Mouse (Mus musculus): ENCODE data around the gene Mkln1. TPM values are rescaled to one million over a fixed set of nuclear protein-coding genes. Genes with fewer than 3 reads are reported as not detected.

Gene Mkln1
- total RNA-seq, 2 experiments from 2014 or later, result 153 to 165 TPM

GRCm38 (mm10) chr6:31562371-31563080 is 164.0 kb downstream of the Mkln1 start:
- intact Hi-C loops (cut with DNase I), result no loop called here
- no peak for DNase-seq (ENCODE audit: extremely low spot score in 1 of 2, low spot score in 2 of 2)
- Histone ChIP-seq H3K4me3 (peak overlapping the region; percentile 78), H3K27ac (no peak overlapping the region; the same call in 1 of the 2 replicates)
- TF ChIP-seq CTCF (IDR thresholded peaks at IDR 0.05), result no peak

- DNase-seq (ENCODE audit: extremely low spot score in 1 of 2, low spot score in 2 of 2), result peak; percentile 64 to 65
- peak within 1 kb of the TSS; percentile 69 for H3K27ac ChIP-seq
- intact Hi-C loops (cut with DNase I), result no loop called here
- TF ChIP-seq CTCF (IDR thresholded peaks at IDR 0.05), result no peak
- peak within 1 kb of the TSS; percentile 78 for H3K4me3 ChIP-seq
Measured at GRCm38 (mm10) chr6:31563235-31564181, 165.0 kb downstream of the Mkln1 start, which contains the start of gene Podxl. Gene Podxl, minus strand, starts transcription at chr6:31563981.

- no peak for TF ChIP-seq CTCF (IDR thresholded peaks at IDR 0.05)
- Histone ChIP-seq H3K4me3 (peak overlapping the region; percentile 78), H3K27ac (0 out of 2 replicates have a peak overlapping the region, but pooled peaks have one; percentile 40)
- intact Hi-C loops (cut with DNase I), result no loop called here
- no peak for DNase-seq (ENCODE audit: extremely low spot score in 1 of 2, low spot score in 2 of 2)
Measured at GRCm38 (mm10) chr6:31564182-31564531, 165.6 kb downstream of the Mkln1 start.

- intact Hi-C loops (cut with DNase I), result no loop called here
- Histone ChIP-seq H3K4me3 (no peak overlapping the region), H3K27ac (no peak overlapping the region)
- no peak for DNase-seq (ENCODE audit: extremely low spot score in 1 of 2, low spot score in 2 of 2)
- TF ChIP-seq CTCF (IDR thresholded peaks at IDR 0.05), result no peak
Measured at GRCm38 (mm10) chr6:31564901-31565391, 166.4 kb downstream of the Mkln1 start.

Other genes starting within 250 kb of the Mkln1 start
- gene Podxl, start 165.2 kb downstream of the Mkln1 start, total RNA-seq (2021), result 10 to 100 TPM; 20.2 to 23.2 TPM